Mouse (Mus musculus): ENCODE results near the gene Mia. TPM values are rescaled to one million over a fixed set of nuclear protein-coding genes. Genes with fewer than 3 reads are reported as not detected.

Mia gene
- total RNA-seq (2014; rRNA removed): 9.0 and 17.4 TPM in 2 replicates
- polyA plus RNA-seq (2015; fragmentation: Nextera tagmentation; extraction: Ambion mirVana): 22.5 and 32.8 TPM in 2 replicates

DNA sequence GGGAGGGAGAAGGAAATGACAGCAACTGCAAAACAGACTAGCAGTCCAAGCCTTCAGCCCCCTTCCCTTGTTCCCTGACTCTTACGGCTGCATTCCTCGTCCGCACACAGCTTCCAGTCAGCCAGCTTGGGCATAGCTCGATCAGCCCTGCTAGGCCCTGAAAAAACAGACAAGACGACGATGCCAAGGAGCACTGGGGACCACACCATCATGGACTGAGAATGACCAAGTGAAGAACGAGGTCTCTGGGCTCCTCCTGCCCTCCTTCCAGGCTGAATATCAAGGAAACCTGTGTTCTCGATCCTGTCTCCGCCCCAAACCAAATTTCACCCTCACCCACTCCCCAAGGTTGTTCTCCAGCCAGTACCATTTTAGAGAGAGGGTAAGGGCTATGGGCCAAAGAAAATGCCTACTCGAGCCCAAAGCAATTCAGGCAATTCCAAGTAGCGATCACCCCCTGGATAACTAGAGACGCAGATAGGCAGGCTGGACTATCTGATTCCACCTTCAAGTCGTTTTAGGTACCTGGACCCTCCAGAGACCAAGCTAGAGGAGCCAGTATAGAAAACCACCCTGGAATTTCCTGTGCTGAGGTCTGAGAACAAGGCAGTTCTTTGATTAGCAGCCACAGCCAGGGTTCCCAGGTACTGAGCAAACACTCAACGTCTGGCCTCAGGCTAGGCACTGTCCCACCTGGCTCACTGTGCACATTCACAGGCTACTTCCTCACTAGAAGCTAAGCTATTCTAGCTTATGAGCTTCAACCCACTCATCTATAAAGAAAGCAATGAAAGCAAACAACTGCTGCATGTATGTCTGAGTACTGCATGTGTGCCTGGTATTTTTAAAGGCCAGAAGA, at the start of gene Mia, which contains the start of gene Gm21983:
Mia (minus strand) TSS at position 321 of the 859 bp plus-strand sequence.
Gm21983 (minus strand) TSS at position 250 of the 859 bp plus-strand sequence.
- no peak for TF ChIP-seq CTCF (IDR thresholded peaks at IDR 0.05; ENCODE audit: low read depth)
- Histone ChIP-seq H3K36me3 (ENCODE audit: insufficient read depth) (peaks cover 20% of the 10 kb centered on the region), H3K4me2 (ENCODE audit: low read depth) (no peak within 1 kb of the TSS), H3K9ac (no peak within 1 kb of the TSS), H3K4me3 (ENCODE audit: low read depth, low read length) (no peak within 1 kb of the TSS), H3K27ac (ENCODE audit: low read depth, low read length) (no peak within 1 kb of the TSS), H3K9me3 (ENCODE audit: low read length) (no peaks in the 10 kb centered on the region), H3K27me3 (ENCODE audit: insufficient read depth, low read length) (no peaks in the 10 kb centered on the region), H3K4me1 (ENCODE audit: insufficient read depth) (peaks cover 4% of the 10 kb centered on the region; the same call in 1 of the 2 replicates)
- WGBS: 69% methylated on average over 14 of the region's 14 CpGs
- no peak for DNase-seq
- ATAC-seq: no peak

DNA sequence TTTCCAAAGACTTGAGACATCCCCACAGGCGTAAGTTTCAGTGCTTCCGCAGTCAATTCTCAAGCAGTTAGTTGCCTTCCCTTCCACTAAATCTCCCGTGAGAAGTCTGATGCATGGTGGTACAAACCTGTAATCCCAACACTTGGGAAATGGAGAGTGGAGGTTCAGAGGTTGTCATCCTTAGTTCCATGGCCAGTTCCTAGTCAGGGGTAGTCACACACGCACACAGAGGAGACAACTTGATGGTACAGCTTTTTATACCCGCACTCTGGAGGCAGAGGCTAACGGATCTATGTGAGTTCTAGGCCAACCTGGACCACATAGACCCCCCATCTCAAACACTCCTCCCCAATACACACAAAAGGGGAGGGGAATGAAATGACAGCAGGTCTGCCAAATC, 47.9 kb upstream of the Mia start:
- H3K9ac ChIP-seq: peak overlapping the region; percentile 89
- peaks cover 36% of the 10 kb centered on the region for H3K4me1 ChIP-seq (ENCODE audit: insufficient read depth)
- peak overlapping the region; percentile 80 for H3K27ac ChIP-seq (ENCODE audit: low read depth, low read length)
- DNase-seq (no peak), ATAC-seq (peak; percentile 3; the same call in 1 of the 2 replicates)
- H3K4me2 ChIP-seq (ENCODE audit: low read depth): peak overlapping the region; percentile 70
- H3K9me3 ChIP-seq (ENCODE audit: low read length): no peaks in the 10 kb centered on the region
- H3K4me3 ChIP-seq (ENCODE audit: low read depth, low read length): peak overlapping the region; percentile 93
- 0 out of 2 replicates have a peak, but pooled peaks cover 9% of the 10 kb centered on the region for H3K36me3 ChIP-seq (ENCODE audit: insufficient read depth)
- no peaks in the 10 kb centered on the region for H3K27me3 ChIP-seq (ENCODE audit: insufficient read depth, low read length)
- no peak for TF ChIP-seq CTCF (IDR thresholded peaks at IDR 0.05; ENCODE audit: low read depth)
- WGBS: 16% methylated on average over 6 of the region's 6 CpGs

DNA sequence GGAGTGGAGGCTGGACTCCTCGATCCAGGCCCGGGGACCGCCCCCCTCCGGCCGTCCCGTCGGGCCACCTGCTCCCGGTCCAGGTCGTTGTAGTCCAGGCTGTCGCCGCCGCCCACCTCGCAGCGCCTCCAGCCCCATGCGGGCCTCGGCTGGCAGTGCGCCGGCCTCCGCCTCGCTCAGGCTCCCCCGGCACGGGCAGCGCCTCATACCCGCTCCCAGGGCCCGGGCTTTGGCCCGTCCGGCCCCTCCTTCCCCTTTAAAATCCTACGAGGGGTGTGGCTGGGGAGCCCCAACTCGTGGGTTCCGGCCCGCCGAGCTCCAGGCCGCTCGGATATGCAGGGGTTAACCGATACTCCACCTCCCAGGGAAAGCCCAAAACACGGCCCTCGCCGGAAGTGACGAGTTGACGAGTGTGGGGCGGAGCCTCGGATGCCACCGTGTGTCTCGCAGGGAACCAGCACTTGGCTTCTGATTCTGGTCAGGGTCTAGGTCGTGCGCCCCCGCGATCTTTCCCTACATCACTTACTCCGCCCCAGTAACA, 47.4 kb upstream of the Mia start, which contains the start of gene Itpkc:
Itpkc (minus strand) TSS at position 381 of the 541 bp plus-strand sequence.
- under 1% methylated on average over 47 of the region's 49 CpGs for WGBS
- Histone ChIP-seq H3K4me3 (ENCODE audit: low read depth, low read length) (peak within 1 kb of the TSS; percentile 93), H3K4me2 (ENCODE audit: low read depth) (peak within 1 kb of the TSS; percentile 70), H3K27me3 (ENCODE audit: insufficient read depth, low read length) (no peaks in the 10 kb centered on the region), H3K27ac (ENCODE audit: low read depth, low read length) (peak within 1 kb of the TSS; percentile 80), H3K4me1 (ENCODE audit: insufficient read depth) (peaks cover 32% of the 10 kb centered on the region), H3K36me3 (ENCODE audit: insufficient read depth) (0 out of 2 replicates have a peak, but pooled peaks cover 9% of the 10 kb centered on the region), H3K9ac (peak within 1 kb of the TSS; percentile 89), H3K9me3 (ENCODE audit: low read length) (no peaks in the 10 kb centered on the region)
- TF ChIP-seq CTCF (IDR thresholded peaks at IDR 0.05; ENCODE audit: low read depth): peak; percentile 27
- ATAC-seq (peak; percentile 84), DNase-seq (peak; percentile 95)

DNA sequence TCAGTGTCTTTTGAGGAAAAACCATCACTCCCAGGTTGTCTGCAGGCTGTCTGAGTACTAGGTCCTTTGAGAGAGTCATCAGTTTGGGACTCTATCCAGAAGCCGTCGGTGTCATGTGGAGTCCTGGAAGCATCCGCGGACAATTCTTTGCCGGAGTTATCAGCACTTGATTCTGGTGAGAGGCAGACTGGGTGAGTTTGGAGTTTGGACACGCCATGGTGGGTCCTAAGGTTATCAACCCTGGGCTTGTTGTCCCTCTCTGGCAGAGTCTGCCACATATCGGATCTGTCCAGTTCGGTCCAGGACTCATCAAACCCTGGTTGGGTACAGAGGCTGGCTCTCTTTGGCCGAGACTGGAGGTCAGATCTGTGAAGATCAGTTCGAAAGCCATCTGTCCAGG, 46.7 kb upstream of the Mia start:
- H3K4me3 ChIP-seq (ENCODE audit: low read depth, low read length): peak overlapping the region; percentile 93
- H3K27ac ChIP-seq (ENCODE audit: low read depth, low read length): peak overlapping the region; percentile 80
- TF ChIP-seq CTCF (IDR thresholded peaks at IDR 0.05; ENCODE audit: low read depth): no peak
- peak overlapping the region; percentile 70 for H3K4me2 ChIP-seq (ENCODE audit: low read depth)
- no peaks in the 10 kb centered on the region for H3K27me3 ChIP-seq (ENCODE audit: insufficient read depth, low read length)
- H3K36me3 ChIP-seq (ENCODE audit: insufficient read depth): 0 out of 2 replicates have a peak, but pooled peaks cover 9% of the 10 kb centered on the region
- no peaks in the 10 kb centered on the region for H3K9me3 ChIP-seq (ENCODE audit: low read length)
- under 1% methylated on average over 10 of the region's 10 CpGs for WGBS
- peaks cover 32% of the 10 kb centered on the region for H3K4me1 ChIP-seq (ENCODE audit: insufficient read depth)
- peak overlapping the region; percentile 89 for H3K9ac ChIP-seq
- DNase-seq (no peak), ATAC-seq (no peak)

DNA sequence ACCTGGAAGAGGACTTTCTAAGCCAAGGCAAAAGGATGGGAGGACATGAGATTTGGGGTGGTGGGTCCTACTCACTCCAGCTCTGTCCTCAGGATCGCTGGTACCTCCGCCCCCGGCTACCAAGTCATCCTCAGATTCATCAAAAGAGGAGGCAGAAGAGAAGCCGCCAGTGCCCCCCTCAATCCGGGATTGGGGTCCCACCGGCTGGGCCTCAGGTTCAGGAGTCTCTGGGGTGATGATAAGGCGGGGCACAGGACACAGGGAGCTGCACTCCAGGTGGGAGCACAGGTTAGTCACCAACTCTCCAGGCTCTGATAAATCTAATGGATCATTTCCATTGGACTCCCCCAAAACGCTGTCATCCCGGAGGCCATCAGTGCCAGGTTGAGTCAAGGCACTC, 46.3 kb upstream of the Mia start:
- 30% methylated on average over 9 of the region's 9 CpGs for WGBS

DNA sequence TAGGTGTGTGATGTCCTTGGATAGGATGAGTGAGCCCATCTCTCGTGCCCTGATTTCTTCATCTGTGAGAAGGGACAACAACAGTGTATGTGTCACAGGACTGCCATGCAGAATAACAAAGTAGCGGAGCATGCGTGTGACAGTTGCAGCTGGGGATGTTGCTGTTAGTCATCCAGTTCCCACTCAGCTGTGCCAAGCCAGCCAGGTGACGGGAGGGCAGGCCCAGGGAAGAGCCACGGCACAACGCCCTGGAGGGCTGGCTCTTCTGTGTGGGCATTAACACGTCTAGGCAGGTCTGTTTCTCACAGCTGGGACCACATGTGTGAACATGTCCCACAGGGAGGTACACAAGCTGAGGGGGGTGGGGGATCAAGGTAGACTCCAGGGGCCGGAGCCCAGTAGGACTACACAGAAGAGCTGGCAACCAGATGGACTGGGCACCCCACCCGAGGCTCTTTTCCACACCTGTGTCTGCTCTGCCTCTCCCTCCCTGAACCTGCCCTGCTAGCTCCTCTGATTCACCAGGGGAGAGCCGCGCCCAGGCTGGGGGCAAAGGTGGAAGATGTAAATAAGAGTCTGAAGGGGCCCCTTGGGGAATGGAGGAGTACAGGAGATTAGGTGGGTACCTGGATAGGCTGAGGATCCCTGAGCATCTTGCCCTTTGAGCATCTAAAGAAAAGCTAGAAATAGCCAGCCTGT, 44.1 kb upstream of the Mia start:
- ATAC-seq (no peak), DNase-seq (no peak)
- no peaks in the 10 kb centered on the region for H3K27me3 ChIP-seq (ENCODE audit: insufficient read depth, low read length)
- H3K4me2 ChIP-seq (ENCODE audit: low read depth): peak overlapping the region; percentile 70
- peak overlapping the region; percentile 41 for H3K9ac ChIP-seq
- no peak for TF ChIP-seq CTCF (IDR thresholded peaks at IDR 0.05; ENCODE audit: low read depth)
- peaks cover 30% of the 10 kb centered on the region for H3K4me1 ChIP-seq (ENCODE audit: insufficient read depth)
- H3K27ac ChIP-seq (ENCODE audit: low read depth, low read length): no peak overlapping the region
- H3K4me3 ChIP-seq (ENCODE audit: low read depth, low read length): peak overlapping the region; percentile 13
- peaks cover 19% of the 10 kb centered on the region; the same call in 1 of the 2 replicates for H3K36me3 ChIP-seq (ENCODE audit: insufficient read depth)
- H3K9me3 ChIP-seq (ENCODE audit: low read length): no peaks in the 10 kb centered on the region
- 75% methylated on average over 11 of the region's 11 CpGs for WGBS

More for the DNA sequence above, 46.3 kb upstream of the Mia start:
- H3K9me3 ChIP-seq (ENCODE audit: low read length): no peaks in the 10 kb centered on the region
- H3K9ac ChIP-seq: peak overlapping the region; percentile 89
- H3K4me1 ChIP-seq (ENCODE audit: insufficient read depth): peaks cover 30% of the 10 kb centered on the region
- no peak overlapping the region for H3K27ac ChIP-seq (ENCODE audit: low read depth, low read length)
- DNase-seq: no peak
- TF ChIP-seq CTCF (IDR thresholded peaks at IDR 0.05; ENCODE audit: low read depth): no peak
- no peaks in the 10 kb centered on the region for H3K27me3 ChIP-seq (ENCODE audit: insufficient read depth, low read length)
- H3K4me3 ChIP-seq (ENCODE audit: low read depth, low read length): peak overlapping the region; percentile 93
- 0 out of 2 replicates have a peak, but pooled peaks cover 9% of the 10 kb centered on the region for H3K36me3 ChIP-seq (ENCODE audit: insufficient read depth)
- H3K4me2 ChIP-seq (ENCODE audit: low read depth): peak overlapping the region; percentile 70
- ATAC-seq: no peak
